Mouse (Mus musculus): ENCODE measurements around the gene Slc29a3.

DNA sequence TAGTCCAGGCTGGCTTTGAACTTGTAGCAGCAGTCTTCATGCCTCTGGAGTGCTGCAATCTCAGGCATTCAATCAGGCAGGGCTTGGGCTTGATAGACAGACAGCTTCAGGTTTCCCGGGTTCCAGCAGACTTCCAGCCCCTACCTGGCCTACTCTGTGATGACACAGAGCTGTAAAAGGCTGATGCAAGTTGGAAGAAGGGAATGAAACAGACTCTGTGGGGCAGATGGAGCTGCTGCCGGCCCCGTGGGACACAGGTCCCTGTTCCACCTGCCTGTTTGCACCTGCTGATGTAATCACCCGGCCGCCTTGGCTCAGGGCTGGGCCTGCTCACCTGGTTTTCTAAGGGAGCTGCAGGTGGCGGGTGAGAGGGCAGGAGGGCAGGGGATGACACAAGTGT lies 38.3 kb upstream of the Slc29a3 start:
- no peak for TF ChIP-seq CTCF (IDR thresholded peaks at IDR 0.05; ENCODE audit: low read depth)
- no peak for TF ChIP-seq EP300 (IDR thresholded peaks at IDR 0.05; ENCODE audit: low read depth)
